Mouse (Mus musculus) T-helper 2 cell (primary cell): ENCODE results near the gene Stat5b.
"Not testable (repeated sequence)": the region's sequence is repeated elsewhere in the genome, so short reads cannot be mapped to it uniquely, and the experiment has no call there.

Experiments
- in situ Hi-C: fragments of 300-600 bp; cut with MboI, MseI; formaldehyde crosslinking; loops from one replicate; pipeline ENCODE4 v1.15.1; 2025; ENCODE audit warnings: high pct_unique_total_duplicates

The Stat5b gene

GRCm38 (mm10) chr11:100817311-100817710 lies 33.2 kb downstream of the Stat5b start:
- in situ Hi-C loops = no loop called here

- in situ Hi-C loops = no loop called here
These were observed 33.7 kb downstream of the Stat5b start for GRCm38 (mm10) chr11:100816801-100817200.

GRCm38 (mm10) chr11:100816342-100816741 lies 34.2 kb downstream of the Stat5b start:
- in situ Hi-C loops = no loop called here

GRCm38 (mm10) chr11:100814498-100814897 lies 36.0 kb downstream of the Stat5b start:
- in situ Hi-C loops = no loop called here

GRCm38 (mm10) chr11:100811132-100811531 lies 39.4 kb downstream of the Stat5b start:
- in situ Hi-C loops = no loop called here

- in situ Hi-C loops = no loop called here
These were observed 40.0 kb downstream of the Stat5b start for GRCm38 (mm10) chr11:100810516-100810915.

GRCm38 (mm10) chr11:100806380-100807305 lies 43.9 kb downstream of the Stat5b start:
- in situ Hi-C loops = loop anchor here (5.0 to 10.0 kb wide), 2 partner anchors 66 to 158 kb away; no protein-coding TSS in a partner anchor

GRCm38 (mm10) chr11:100805535-100805934 lies 45.0 kb downstream of the Stat5b start:
- in situ Hi-C loops = loop anchor here (5.0 to 10.0 kb wide), 2 partner anchors 67 to 159 kb away; no protein-coding TSS in a partner anchor

- in situ Hi-C loops = loop anchor here (5.0 to 10.0 kb wide), 3 partner anchors 37 to 238 kb away; no protein-coding TSS in a partner anchor
These were observed 46.1 kb downstream of the Stat5b start for GRCm38 (mm10) chr11:100804409-100804808.

- in situ Hi-C loops = no loop called here
These were observed 51.1 kb downstream of the Stat5b start for GRCm38 (mm10) chr11:100799426-100799825.

- in situ Hi-C loops = no loop called here
These were observed 53.9 kb downstream of the Stat5b start for GRCm38 (mm10) chr11:100796585-100796984.

GRCm38 (mm10) chr11:100795386-100795785 lies 55.1 kb downstream of the Stat5b start:
- in situ Hi-C loops = no loop called here

- in situ Hi-C loops = no loop called here
These were observed 59.0 kb downstream of the Stat5b start for GRCm38 (mm10) chr11:100791457-100792049.

GRCm38 (mm10) chr11:100790644-100791043 lies 59.9 kb downstream of the Stat5b start:
- in situ Hi-C loops = not testable (repeated sequence)

- in situ Hi-C loops = no loop called here
These were observed 60.8 kb downstream of the Stat5b start for GRCm38 (mm10) chr11:100789702-100790101.

GRCm38 (mm10) chr11:100785774-100786173 lies 64.8 kb downstream of the Stat5b start:
- in situ Hi-C loops = no loop called here

- in situ Hi-C loops = no loop called here
These were observed 66.2 kb downstream of the Stat5b start for GRCm38 (mm10) chr11:100784286-100784685.

- in situ Hi-C loops = no loop called here
These were observed 68.0 kb downstream of the Stat5b start for GRCm38 (mm10) chr11:100782568-100782967.

GRCm38 (mm10) chr11:100781763-100782475 lies 68.6 kb downstream of the Stat5b start:
- in situ Hi-C loops = no loop called here

- in situ Hi-C loops = no loop called here
These were observed 70.3 kb downstream of the Stat5b start for GRCm38 (mm10) chr11:100780247-100780646.

GRCm38 (mm10) chr11:100778069-100778468 lies 72.5 kb downstream of the Stat5b start:
- in situ Hi-C loops = no loop called here

GRCm38 (mm10) chr11:100775921-100776320 lies 74.6 kb downstream of the Stat5b start:
- in situ Hi-C loops = no loop called here
